ENCODE assay signal across 11 mouse cellular contexts in the genomic region with DNA sequence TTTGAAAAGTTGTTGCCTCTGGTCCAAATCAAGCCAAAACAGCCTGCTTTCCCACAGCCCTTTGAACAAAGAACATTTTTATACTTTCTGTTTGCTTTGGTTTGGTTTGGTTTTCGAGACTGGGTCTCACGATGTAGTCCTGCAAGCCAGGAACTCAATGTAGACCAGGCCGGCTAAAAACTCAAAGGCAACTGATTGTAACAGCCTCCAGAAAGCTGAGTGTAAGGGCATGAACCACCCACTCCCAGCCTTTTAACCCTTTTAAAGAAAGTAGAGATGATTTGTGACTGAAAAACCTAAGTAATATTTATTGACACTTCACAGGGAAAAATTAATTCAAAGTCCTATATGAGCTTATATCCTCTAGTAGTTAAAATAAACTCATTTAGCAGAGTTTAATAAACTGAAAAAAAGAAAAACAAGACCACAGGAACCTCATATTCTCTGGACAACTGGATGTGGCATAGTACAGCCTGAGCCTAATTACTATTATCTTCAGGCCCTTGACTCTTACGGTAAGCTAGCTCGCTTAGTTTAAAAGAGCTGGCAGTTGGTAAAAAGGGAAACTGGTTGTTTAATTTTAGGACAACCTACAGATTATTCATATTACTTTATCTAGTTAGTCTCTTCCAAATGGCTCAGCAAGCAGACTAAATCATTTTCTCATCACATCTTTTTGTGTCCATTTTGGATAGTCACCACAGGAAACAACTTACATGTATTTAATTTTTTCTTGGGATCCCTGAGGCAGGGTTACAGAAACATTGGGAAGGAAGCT. TPM values are rescaled to one million over a fixed set of nuclear protein-coding genes. Genes with fewer than 3 reads are reported as not detected.
A peak's percentile ranks its signal among the peaks of the same experiment; 100 is the strongest.
DNase-seq lines count a peak whose midpoint lies in the region; ATAC-seq and TF ChIP-seq lines count a peak whose summit lies in the region.
"Had no signal": no experiment of that assay in that cellular context is flagged by ENCODE, and none has a peak within 500 bp of the region (broad histone marks: within the 10 kb centered on the region; RNA-seq: fewer than 3 reads in every experiment).

No protein-coding gene starts in this region.

- no peaks in the 10 kb centered on the region for H3K36me3 ChIP-seq in heart, embryonic 13.5 days
- no peaks in the 10 kb centered on the region for H3K36me3 ChIP-seq in midbrain, embryonic 11.5 days (ENCODE audit: control insufficient read depth, insufficient read depth, low read length)
- no peaks in the 10 kb centered on the region for H3K36me3 ChIP-seq in midbrain, postnatal 0 days (ENCODE audit: insufficient read depth, low read length)
- H3K36me3 ChIP-seq in embryonic facial prominence, embryonic 14.5 days (ENCODE audit: control insufficient read depth, insufficient read depth, low read length), result no peaks in the 10 kb centered on the region
- H3K36me3 ChIP-seq in midbrain, embryonic 13.5 days, result no peaks in the 10 kb centered on the region

- 55% methylated on average over 5 of the region's 5 CpGs for WGBS in heart, embryonic 13.5 days
- WGBS in midbrain, embryonic 11.5 days, result 85% methylated on average over 5 of the region's 5 CpGs
- WGBS in midbrain, postnatal 0 days, result 85% methylated on average over 5 of the region's 5 CpGs
- WGBS in embryonic facial prominence, embryonic 14.5 days, result 57% methylated on average over 5 of the region's 5 CpGs
- 85% methylated on average over 5 of the region's 5 CpGs for WGBS in midbrain, embryonic 13.5 days

- H3K4me1 ChIP-seq in heart, embryonic 13.5 days, result peaks cover 35% of the 10 kb centered on the region
- peaks cover 7% of the 10 kb centered on the region; the same call in 1 of the 2 replicates for H3K4me1 ChIP-seq in midbrain, embryonic 11.5 days (ENCODE audit: control insufficient read depth, insufficient read depth, low read length)
- no peaks in the 10 kb centered on the region for H3K4me1 ChIP-seq in midbrain, postnatal 0 days (ENCODE audit: insufficient read depth, low read length)
- peaks cover 4% of the 10 kb centered on the region; the same call in 1 of the 2 replicates for H3K4me1 ChIP-seq in embryonic facial prominence, embryonic 14.5 days (ENCODE audit: control insufficient read depth, insufficient read depth, low read length)
- peaks cover 21% of the 10 kb centered on the region for H3K4me1 ChIP-seq in midbrain, embryonic 13.5 days (replicated peaks)

- H3K27ac ChIP-seq in heart, embryonic 13.5 days (replicated peaks), result peak overlapping the region; percentile 75
- H3K27ac ChIP-seq in midbrain, embryonic 11.5 days (ENCODE audit: low read depth, low read length), result no peak overlapping the region
- no peak overlapping the region for H3K27ac ChIP-seq in midbrain, postnatal 0 days (ENCODE audit: low read depth, low read length)
- H3K27ac ChIP-seq in embryonic facial prominence, embryonic 14.5 days (replicated peaks; ENCODE audit: low read depth, low read length), result no peak overlapping the region; the same call in 1 of the 2 replicates
- H3K27ac ChIP-seq in midbrain, embryonic 13.5 days, result no peak overlapping the region

- peak overlapping the region; percentile 65 for H3K4me2 ChIP-seq in heart, embryonic 13.5 days
- peak overlapping the region; percentile 40; the same call in 1 of the 2 replicates for H3K4me2 ChIP-seq in midbrain, embryonic 11.5 days
- no peak overlapping the region for H3K4me2 ChIP-seq in midbrain, postnatal 0 days (ENCODE audit: low read depth, low read length, poor library complexity, severe bottlenecking)
- peak overlapping the region; percentile 73; the same call in 1 of the 2 replicates for H3K4me2 ChIP-seq in embryonic facial prominence, embryonic 14.5 days (ENCODE audit: low read depth, low read length)
- H3K4me2 ChIP-seq in midbrain, embryonic 13.5 days (replicated peaks), result peak overlapping the region; percentile 30; the same call in 1 of the 2 replicates

- intact Hi-C loops in gastrocnemius, postnatal 14 days (cut with DNase I; ENCODE audit: low total_unique reads), result no loop called here

- H3K4me3 ChIP-seq in heart, embryonic 13.5 days, result peak overlapping the region; percentile 65
- no peak overlapping the region for H3K4me3 ChIP-seq in midbrain, embryonic 11.5 days (ENCODE audit: low read depth, low read length)
- no peak overlapping the region for H3K4me3 ChIP-seq in midbrain, postnatal 0 days (ENCODE audit: low read depth, low read length)
- no peak overlapping the region for H3K4me3 ChIP-seq in embryonic facial prominence, embryonic 14.5 days (ENCODE audit: low read depth, low read length)
- H3K4me3 ChIP-seq in midbrain, embryonic 13.5 days (replicated peaks), result no peak overlapping the region

- no peak for TF ChIP-seq CTCF in midbrain, postnatal 0 days (IDR thresholded peaks at IDR 0.05)

- H3K27me3 ChIP-seq in heart, embryonic 13.5 days (replicated peaks), result no peaks in the 10 kb centered on the region
- H3K27me3 ChIP-seq in midbrain, embryonic 11.5 days (ENCODE audit: control insufficient read depth, insufficient read depth, low read length), result no peaks in the 10 kb centered on the region
- H3K27me3 ChIP-seq in midbrain, postnatal 0 days (ENCODE audit: insufficient read depth, low read length), result no peaks in the 10 kb centered on the region
- H3K27me3 ChIP-seq in embryonic facial prominence, embryonic 14.5 days (replicated peaks; ENCODE audit: control insufficient read depth, insufficient read depth, low read length), result no peaks in the 10 kb centered on the region
- no peaks in the 10 kb centered on the region for H3K27me3 ChIP-seq in midbrain, embryonic 13.5 days
- H3K27me3 ChIP-seq: Patski had no signal

- no peak for DNase-seq in heart, postnatal 4 days
- DNase-seq in midbrain, embryonic 11.5 days (ENCODE audit: low spot score, missing footprints), result no peak
- no peak for DNase-seq in midbrain, postnatal 0 days (ENCODE audit: low spot score)
- DNase-seq in embryonic facial prominence, embryonic 14.5 days (ENCODE audit: low spot score), result no peak
- DNase-seq in gastrocnemius, postnatal 14 days, result no peak
- DNase-seq in embryo, embryonic 10 days (ENCODE audit: low spot score), result no peak
- DNase-seq: kidney, postnatal 25 days; right cerebral cortex, postnatal 14 days had no signal

- H3K9me3 ChIP-seq in heart, embryonic 13.5 days, result no peaks in the 10 kb centered on the region
- H3K9me3 ChIP-seq in midbrain, embryonic 11.5 days (ENCODE audit: control insufficient read depth, low read length), result no peaks in the 10 kb centered on the region
- H3K9me3 ChIP-seq in midbrain, postnatal 0 days (ENCODE audit: low read length), result no peaks in the 10 kb centered on the region
- no peaks in the 10 kb centered on the region for H3K9me3 ChIP-seq in embryonic facial prominence, embryonic 14.5 days (ENCODE audit: control insufficient read depth, low read length)
- no peaks in the 10 kb centered on the region for H3K9me3 ChIP-seq in midbrain, embryonic 13.5 days

- peak overlapping the region; percentile 53 for H3K9ac ChIP-seq in heart, embryonic 13.5 days
- no peak overlapping the region for H3K9ac ChIP-seq in midbrain, embryonic 11.5 days (ENCODE audit: low read length)
- H3K9ac ChIP-seq in midbrain, postnatal 0 days (replicated peaks; ENCODE audit: low read length, poor library complexity, severe bottlenecking), result no peak overlapping the region
- H3K9ac ChIP-seq in embryonic facial prominence, embryonic 14.5 days (ENCODE audit: low read depth, low read length), result no peak overlapping the region
- H3K9ac ChIP-seq in midbrain, embryonic 13.5 days (replicated peaks), result no peak overlapping the region

- no peak for ATAC-seq in heart, embryonic 13.5 days (ENCODE audit: extremely low read depth, insufficient number of reproducible peaks, low FRiP score, low TSS enrichment)
- ATAC-seq in midbrain, embryonic 11.5 days (ENCODE audit: low FRiP score), result no peak
- no peak for ATAC-seq in midbrain, postnatal 0 days (ENCODE audit: low FRiP score)
- ATAC-seq in embryonic facial prominence, embryonic 14.5 days (ENCODE audit: low read depth), result no peak
- ATAC-seq in midbrain, embryonic 13.5 days, result no peak
- ATAC-seq: Patski had no signal

RNA-seq across cellular contexts. Expression of a gene that starts 2.2 kb away (rescaled TPM):
- polyA plus RNA-seq in heart, embryonic 13.5 days (2015; fragmentation: Nextera tagmentation; extraction: Ambion mirVana), result 1.6 and 2.0 TPM in 2 replicates
- 10 to 100 TPM in 1 of 2 experiments, 1 to 10 TPM in 1; 9.2 to 10.9 TPM for total RNA-seq in heart, postnatal 4 days (2021)
- polyA plus RNA-seq in midbrain, embryonic 11.5 days (2014; fragmentation: Nextera tagmentation; extraction: Ambion mirVana), result 2.0 and 2.7 TPM in 2 replicates
- 1.8 and 2.4 TPM in 2 replicates for total RNA-seq in midbrain, postnatal 0 days (2014; rRNA removed)
- 0.23 and 0.37 TPM in 2 replicates for polyA plus RNA-seq in midbrain, postnatal 0 days (2015; fragmentation: Nextera tagmentation; extraction: Ambion mirVana)
- polyA plus RNA-seq in embryonic facial prominence, embryonic 14.5 days (2014; fragmentation: Nextera tagmentation; extraction: Ambion mirVana), result 1.6 and 2.0 TPM in 2 replicates
- polyA plus RNA-seq in midbrain, embryonic 13.5 days (2015; fragmentation: Nextera tagmentation; extraction: Ambion mirVana), result 1.0 and 1.1 TPM in 2 replicates
- total RNA-seq in gastrocnemius, postnatal 14 days (2021), result 1 to 10 TPM in 1 of 2 experiments, under 1 TPM in 1; 0.97 to 1.1 TPM
